Mouse (Mus musculus): ENCODE measurements around the gene Jchain.
"Not testable (repeated sequence)": the region's sequence is repeated elsewhere in the genome, so short reads cannot be mapped to it uniquely, and the experiment has no call there.

Gene Jchain

DNA sequence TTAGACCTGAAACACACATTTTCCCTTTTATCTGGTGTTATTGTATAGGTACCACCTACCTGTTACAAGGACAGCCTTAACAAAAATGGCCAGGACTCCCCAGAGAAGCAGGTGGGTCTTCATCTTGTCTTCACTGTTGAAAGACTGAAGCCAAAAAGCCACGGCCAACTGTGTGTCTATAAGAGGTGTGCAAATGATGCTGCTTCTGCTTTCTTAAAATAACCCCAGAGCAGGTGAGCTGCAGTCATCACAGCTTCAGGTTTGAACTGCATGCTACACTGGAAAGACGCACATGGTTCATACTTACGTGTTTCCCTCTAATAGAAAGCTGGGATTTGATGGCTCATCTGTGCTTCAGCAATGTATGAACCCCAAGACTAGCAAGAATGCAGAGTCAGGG lies at the start of gene Jchain:
Gene Jchain (minus strand): TSS at position 235 of the 400 bp plus-strand sequence.
- no peak for DNase-seq (ENCODE audit: low read depth, low spot score)

DNA sequence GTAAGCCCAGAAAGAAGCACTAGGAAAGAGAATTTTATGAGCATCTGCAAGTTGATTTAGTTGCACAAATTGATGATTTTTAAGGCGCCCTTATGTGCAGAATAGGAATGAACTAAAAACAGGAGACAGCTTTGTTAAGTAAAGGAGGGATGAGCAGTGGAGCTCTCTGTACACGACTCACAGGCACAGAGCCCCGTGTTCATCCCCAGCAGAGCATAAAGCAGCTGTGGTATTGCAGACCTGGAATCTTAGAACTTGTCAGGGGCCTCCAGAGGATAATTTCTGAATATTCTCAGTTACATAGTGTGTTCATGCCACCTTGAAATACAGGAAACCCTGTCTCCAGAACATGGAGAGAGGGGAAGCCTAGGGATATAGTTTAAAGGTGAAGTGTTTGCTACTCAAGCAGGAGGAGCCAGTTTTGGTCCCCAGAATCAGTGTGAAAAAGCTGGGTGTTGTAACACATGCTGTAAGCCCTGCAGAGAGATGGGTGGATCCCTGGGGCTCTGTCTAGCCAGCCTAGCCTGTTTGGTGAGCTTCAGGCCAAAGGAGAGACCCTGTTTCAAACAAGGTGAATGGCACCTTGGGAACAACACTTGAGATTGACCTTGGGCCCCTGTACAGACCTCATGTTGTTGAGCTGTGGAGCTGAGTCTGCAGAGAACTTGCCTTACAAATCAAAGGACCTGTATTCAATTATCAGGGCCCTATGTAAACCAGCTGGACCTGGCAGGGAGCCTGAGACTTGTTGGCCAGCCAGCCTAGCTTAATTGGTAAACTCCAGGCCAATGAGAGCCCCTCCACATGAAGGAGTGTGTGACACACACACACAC lies 48.0 kb upstream of the Jchain start:
- no peak for DNase-seq (ENCODE audit: low read depth, low spot score)

- DNase-seq (ENCODE audit: low read depth, low spot score): no peak
These were observed 47.1 kb upstream of the Jchain start for GRCm38 (mm10) chr5:88574829-88575228.

DNA sequence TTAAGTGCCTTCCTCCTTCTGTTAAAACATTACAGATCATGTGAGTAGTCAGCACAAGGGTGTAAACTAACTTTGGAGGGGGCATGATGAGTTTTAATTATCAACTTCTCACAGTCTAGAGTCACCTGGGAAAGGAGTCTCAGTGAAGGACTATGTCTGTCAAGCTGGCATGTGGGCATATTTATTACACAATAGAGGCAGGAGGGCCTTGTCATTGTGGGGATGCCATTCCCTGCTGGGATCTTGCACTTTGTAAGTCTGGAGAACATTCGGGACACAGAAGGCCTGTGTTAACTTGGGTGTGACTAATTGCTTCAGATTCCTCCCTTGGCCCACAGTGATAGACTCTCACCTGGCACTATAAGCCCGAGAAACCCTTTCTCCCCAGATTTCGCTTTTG lies 41.9 kb upstream of the Jchain start:
- DNase-seq (ENCODE audit: low read depth, low spot score): no peak

DNA sequence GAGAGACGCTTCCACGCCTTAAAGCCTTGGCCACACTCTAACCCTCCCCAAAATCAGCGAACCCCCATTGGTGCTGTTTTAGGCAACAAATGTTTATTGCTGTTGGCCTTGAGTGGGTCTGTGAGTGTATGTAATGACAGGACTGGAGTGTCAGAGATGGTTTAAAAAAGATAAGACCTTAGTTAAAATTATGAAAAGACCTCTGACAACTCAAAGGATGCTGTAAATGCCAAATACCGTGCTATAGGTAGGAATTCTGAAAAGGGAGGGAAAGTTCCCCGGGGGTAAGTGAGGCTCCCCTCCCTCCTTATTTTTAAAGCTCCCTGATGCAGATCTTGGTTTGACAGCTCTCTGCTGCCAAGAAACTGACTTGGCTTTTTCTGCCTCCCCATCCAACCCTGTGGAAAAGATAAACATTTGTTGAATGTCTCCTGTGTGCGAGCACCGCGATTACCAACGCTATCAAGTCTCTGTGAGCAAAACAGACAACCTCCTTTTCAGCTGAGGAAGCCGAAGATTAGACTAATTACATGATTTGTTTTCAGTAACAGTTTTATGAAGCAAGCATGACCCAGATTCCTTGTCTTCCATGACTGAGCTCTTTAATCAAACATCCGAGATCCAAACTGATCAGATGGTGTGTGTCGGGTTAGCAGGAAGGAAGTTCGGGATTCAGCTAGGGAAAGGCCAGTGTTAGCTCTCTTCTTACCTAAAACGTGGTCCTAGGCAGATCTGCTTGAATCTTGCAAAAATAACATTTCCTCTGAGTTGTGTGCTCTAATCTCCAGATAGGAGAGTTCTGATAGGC lies 38.5 kb upstream of the Jchain start:
- DNase-seq (ENCODE audit: low read depth, low spot score): no peak

DNA sequence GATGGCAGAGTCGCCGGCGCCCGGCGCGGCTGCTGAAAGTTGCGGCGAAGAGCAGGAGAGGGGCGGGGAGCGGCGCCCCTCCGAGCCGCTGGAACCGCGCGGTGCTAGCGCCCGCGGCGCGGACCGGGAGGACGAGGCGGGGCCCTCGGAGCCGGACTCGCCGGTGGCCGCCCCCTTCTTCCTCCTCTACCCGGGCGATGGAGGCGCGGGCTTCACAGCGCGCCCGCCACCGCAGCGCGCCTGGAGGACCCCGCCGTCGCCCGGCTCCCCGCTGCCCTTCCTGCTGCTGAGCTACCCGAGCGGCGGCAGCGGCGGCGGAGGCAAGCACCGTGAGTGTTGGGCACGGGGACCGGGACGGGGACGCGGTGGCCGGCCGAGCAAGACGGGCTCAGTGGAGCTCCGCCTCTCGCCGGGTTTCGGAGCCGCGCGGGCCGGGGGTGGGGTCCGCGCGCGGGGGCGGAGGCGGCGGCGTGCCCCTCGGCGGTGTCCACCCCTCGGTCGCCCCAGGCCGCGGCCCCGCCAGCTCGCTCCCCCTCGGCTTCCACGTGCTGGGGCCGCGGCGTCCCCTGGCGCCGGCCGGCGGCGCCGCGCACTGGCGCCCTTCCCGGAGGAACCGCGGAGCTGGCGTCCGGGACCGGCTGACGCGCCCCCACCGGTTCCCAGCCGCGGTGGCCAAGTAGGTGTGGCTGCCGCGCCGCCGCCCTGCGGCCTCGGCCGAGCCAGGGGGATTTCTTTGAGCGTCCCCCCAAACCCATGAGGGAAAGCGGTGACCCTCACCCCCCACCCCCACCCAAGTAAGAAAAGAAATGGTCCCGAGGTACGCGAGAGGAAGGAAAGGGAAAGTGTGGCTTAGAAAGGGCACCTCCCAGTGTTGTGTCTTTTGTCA lies 37.7 kb upstream of the Jchain start:
- DNase-seq (ENCODE audit: low read depth, low spot score): no peak

DNA sequence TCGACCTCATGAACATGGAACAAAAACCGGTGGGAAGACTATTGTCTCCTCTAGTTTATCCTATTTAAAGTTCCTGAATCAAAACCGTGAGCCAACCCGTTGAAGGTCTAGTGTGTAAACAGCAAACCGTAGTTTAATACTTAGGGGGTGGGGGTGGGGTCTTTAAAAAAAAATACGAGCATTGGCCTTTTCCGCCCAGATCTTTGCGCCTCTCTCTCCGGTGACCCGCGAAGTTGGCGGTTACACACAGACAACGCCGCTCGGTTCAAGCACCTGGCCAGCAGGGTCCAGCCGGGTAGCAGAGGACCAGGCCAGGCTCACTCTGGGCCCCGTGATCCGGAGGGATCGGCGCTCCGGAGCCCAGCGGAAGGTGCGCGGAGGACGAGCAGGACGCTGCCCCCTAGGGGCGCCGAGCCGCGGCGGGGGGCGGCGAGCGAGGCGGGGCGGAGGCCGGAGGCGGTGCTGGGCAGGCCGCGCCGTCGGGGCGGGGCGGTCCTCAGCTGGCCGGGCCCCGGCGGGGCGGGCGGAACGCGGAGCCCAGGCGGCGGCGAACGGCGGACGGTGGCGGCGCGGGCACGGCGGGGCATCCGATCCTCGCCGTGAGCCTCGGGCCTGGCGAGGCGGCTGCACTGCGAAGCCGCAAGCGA lies 36.9 kb upstream of the Jchain start, which contains the start of gene Rufy3:
Gene Rufy3 (plus strand): TSS at position 540 of the 647 bp plus-strand sequence.
- DNase-seq (ENCODE audit: low read depth, low spot score): no peak

DNA sequence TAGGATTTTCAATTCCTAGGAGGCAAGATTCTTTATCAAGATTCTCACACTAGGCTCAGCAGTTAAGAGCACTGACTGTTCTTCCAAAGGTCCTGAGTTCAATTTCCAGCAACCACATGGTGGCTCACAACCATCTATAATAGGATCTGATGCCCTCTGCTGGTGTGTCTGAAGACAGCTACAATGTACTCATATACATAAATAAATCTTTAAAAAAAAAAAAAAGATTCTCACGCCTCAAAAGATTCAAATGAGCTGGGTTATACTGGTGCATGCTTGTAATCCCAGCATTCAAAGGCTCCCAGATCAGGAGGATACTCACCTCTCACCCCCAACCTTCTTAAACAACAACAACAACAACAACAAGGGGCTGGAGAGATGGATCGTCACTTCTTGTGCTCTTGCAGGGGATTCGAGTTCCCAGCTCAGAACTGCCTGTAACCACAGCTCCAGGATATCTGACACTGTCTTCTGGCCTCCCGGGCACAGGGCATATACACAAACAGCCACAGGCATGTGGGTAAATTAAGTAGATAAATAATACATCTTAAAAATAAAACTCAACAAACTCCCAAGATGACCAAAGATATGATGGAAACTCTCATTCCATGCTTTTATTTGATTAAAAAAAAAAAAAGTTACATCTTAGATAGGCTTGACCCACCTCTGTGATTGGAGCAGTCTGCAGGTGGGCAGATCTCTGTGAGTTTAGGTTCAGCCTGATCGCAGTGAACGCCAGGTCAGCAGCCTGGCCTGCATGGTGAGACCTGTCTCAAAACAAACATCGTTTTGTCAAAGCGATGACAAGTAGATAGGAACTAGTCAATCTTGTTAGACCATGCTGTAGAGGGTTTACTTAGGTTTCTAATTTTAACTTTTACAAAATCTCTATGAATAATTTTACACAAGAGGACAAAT lies 35.4 kb upstream of the Jchain start:
- DNase-seq (ENCODE audit: low read depth, low spot score): no peak

- DNase-seq (ENCODE audit: low read depth, low spot score): no peak
These were observed 33.6 kb upstream of the Jchain start for GRCm38 (mm10) chr5:88561080-88561814.

GRCm38 (mm10) chr5:88558991-88559390 lies 31.3 kb upstream of the Jchain start:
- DNase-seq (ENCODE audit: low read depth, low spot score): no peak

GRCm38 (mm10) chr5:88554086-88554886 lies 26.6 kb upstream of the Jchain start, which contains the start of gene Utp3:
TSS of gene Utp3 (plus strand) at chr5:88554462.
- peak; percentile 99 for DNase-seq (ENCODE audit: low read depth, low spot score)

DNA sequence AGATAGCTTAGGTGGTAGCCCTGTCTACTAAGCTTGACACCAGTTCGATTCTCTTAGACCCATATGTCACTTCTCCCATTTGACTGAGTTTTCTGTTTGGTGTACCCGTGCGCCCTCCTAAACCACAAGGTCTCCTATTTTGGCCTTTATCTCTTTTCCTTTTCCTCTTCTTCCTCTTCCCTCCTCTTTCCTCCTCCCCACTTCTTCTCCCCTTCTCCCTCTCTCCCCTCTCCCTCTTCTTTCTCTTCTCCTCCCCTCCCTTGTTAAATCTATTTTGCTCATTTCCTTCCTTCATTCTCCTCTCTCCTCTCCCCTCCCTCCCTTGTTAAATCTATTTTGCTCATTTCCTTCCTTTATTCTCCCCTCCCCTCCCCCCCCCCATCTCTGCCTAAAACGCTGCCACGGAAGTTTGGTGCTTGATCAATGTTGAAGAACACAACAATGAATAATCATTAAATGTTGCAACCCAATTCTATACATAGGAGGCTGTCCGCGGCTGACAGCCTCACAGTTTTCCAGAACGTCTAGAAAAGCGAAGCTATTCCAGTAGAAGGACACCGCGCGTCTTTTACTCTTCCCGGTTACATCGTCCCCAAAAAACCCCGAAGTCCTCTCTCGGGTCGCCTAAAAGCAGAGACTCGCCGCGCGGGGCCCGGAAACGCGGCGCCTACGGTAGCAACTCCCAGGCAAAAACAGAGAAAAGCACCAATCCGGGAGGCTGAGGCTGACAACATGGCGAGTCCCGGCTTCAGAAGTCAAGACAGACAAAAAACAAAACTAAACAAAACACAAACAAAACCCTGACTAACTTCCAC lies 25.8 kb upstream of the Jchain start:
- no peak for DNase-seq (ENCODE audit: low read depth, low spot score)

DNA sequence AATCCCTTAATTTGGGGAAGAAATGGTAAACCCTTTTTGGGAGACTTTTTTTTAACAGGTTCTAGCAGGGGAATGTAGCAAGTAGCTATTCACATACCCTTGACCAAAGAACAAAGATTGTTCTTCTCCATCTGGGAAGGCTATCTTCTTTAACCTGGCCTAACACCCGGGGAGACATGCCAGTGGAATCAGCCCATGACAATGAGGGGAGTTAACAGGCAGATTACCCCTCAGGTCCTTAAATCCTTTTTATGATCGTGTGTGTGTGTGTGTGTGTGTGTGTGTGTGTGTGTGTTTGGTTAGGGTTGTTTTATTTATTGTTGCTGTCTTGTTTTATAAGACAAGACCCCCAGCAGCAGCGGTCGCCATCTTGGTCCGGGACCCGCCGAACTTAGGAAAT lies 17.8 kb upstream of the Jchain start:
- no peak for DNase-seq (ENCODE audit: low read depth, low spot score)

DNA sequence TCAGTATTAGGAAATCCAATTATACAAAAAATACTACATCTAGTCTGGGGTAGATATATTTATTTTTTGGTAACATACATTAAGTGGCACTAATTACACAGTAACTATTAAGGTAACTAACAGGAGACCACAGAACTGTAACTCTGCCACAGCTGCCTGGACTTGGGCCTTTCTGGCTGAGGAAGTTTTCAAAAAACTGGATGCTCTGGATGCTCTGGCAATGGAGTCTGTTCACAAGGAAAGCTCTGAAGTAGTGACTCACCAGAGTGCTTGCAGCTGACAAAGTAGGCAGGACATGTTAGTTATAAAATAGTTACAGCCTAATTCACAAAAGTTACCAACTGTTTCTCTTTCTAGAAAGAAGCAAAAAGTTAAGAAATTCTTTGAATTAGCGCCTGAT lies 16.7 kb upstream of the Jchain start:
- not testable (repeated sequence) for DNase-seq (ENCODE audit: low read depth, low spot score)

DNA sequence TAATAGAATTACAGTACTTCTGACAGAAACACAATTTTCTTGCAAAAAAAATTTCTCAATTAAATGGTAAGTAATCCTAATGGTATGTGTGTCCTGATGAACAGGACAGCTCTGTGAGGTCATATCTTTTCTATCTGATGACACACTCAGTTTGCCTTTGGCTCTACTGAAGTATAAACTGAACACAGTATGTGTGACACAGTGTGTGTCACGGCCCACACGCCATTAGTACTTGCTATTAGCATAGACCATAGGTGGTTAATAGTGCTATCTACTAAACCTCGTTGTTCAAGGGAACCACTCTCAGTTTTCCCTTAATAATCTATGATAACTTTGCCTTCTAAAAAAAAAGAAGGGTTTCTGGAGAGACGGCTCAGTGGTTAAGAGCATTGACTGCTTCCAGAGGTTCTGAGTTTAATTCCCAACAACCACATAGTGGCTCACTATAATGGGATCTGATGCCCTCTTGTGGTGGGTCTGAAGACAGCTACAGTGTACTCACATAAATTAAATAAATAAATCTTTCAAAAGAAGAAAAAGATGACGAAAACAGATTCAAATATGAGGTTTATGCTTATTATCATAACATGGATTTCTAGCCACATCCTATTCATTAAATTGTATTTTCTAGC lies 15.1 kb upstream of the Jchain start:
- no peak for DNase-seq (ENCODE audit: low read depth, low spot score)

DNA sequence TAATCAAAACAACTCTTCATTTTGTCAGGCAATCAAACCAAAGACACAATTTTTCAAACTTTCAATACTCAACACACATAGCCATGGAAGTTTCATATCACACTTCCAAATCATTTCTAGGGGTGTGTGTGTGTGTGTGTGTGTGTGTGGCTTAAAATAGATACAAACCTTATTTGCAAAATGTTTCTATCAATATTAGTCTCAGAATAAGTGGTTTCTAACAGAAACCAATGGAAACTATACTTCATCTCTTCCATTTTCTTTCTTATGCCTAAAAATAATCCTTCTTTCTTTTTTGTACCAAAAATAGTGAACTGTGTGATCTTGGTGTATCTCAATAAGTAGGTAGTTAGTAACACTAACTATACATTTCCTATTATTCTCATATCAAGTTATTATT lies 13.2 kb upstream of the Jchain start:
- DNase-seq (ENCODE audit: low read depth, low spot score): no peak

DNA sequence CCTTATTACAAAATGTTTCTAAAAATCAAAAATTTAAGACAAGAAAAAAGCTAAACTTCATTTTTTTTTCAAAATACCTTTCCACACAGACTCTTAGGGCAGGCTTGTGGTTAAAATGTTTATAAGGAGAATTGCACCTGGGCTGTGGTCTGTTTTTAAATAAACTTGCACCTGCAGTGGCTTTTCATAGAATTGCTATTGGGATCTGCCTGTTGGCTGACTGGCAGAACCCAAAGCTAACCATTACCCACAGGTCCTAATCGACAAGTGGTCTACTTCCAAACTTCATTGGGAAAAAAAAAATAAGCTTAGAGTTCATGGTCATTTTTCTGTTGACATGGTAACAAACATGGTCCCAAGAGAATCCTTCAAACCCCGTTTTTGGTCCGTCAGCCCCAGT lies 7.0 kb upstream of the Jchain start:
- DNase-seq (ENCODE audit: low read depth, low spot score): no peak

All from telencephalon, adult 2 months (tissue).